Mouse (Mus musculus): ENCODE measurements at regions not wholly inside any gene's neighbourhood (a gene's known extent, or its start where the extent isn't known, plus 50 kb on each side); places are given as distances from the start of the nearest gene placed in this dataset.

DNA sequence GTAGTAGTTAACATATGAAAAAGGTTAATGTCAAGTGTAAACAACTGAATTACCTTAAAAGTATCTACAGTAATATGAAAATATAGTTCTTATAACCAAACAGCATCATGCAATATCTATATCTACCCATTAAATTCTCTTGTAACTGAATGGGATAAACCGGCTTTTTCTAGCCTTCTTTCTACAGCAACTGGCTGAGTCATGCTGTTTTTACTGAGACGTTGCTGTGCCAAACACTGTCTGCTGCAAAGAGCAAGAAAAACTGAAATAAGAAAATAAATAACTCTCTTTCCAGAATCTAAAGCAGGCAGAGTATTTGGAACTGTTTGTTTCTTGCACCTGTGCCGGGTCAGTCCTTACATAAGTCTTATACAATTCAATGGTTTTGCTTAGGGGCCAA lies 74.0 kb downstream of the Nxf2 start:
- DNase-seq = no peak

DNA sequence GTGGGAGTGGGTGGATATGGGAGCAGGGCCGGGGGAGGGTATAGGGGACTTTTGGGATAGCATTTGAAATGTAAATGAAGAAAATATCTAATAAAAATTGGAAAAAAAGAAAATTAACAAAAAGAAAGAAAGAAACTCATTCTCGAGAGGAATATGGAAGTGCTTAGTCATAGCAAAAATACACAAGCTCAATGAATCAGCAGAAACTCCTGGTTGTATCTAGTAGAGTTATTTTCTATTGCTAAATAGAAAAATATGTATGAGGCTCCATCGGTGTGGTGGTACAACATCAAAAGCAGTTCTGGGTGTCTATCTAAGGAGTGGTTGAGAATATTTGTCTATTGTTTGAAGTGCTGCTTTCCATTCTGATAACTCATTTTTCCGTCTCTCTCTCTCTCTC lies 74.9 kb downstream of the Nxf2 start:
- DNase-seq = no peak

DNA sequence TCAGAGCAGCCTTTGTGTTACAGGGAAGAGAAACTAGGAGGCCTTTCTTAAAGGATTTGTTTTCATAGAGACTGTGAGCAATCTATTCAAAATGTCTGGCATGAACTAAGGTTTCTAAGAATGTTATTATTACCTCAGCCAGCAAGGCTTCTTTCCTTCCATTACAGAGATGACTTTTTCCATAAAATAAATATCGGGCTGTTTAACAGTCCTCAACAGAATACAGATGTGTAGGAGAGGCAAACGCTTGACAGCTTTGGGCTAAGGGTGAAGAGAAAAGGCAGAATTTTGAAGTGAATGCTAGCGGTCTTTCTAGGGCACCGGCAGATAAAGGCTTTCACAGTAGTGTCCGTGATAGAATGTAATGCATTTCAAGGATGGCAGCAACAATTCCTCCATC lies 73.3 kb upstream of the Armcx2 start:
- no peak for DNase-seq

DNA sequence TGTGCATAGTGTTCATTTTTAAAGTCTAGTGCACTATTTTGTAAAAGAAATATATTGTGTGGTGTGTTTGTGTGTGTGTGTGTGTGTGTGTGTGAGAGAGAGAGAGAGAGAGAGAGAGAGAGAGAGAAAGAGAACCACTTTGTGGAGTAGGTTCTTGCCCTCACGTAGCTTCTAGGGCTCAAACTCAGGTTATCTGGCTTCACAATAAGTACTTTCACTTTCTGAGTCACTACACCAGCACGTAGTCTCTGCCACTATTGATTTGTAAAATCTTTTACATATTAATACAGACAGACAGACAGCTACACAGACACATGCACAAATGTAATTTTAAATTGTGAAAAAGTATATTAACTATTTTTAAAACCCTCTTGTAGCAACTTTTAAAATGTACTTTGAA lies 70.9 kb upstream of the Armcx2 start:
- no peak for DNase-seq

DNA sequence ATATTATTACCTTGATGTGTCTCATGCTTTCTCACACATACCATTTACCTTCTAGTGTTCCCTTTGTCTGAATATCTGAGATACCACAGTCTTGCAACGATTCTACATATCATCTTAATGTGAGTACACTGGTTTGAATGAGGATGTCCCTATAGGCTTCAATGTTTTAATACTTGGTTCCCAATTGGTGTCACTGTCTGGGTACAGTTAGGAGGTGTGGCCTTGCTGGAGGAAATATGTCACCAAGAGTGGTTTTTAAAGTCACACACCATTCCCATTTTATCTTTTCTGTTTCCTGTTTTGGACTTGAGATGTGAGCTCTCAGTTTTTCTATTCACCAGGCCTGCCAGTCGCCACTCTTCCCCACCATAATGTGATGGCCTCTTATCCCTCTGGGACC lies 69.8 kb upstream of the Armcx2 start:
- DNase-seq = no peak

DNA sequence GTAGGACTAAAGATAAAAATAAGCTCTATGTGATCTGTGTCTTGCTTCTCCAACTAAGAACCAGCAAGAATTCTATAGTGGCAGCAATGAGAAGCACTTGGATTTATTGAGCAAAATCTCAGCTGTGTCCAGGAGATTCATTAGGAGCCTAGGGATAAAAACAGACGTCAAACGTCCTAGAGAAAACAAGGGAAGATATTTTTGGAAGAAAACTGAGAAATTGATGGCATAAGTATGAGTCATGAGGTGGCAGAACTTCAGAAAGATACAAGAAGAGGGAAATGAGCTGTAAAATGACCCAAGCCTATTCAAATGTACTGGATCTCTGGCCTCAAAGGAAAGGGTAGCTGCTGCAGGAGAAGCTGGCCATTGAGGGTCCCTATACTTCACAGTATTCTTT lies 65.7 kb upstream of the Armcx2 start:
- no peak for DNase-seq

DNA sequence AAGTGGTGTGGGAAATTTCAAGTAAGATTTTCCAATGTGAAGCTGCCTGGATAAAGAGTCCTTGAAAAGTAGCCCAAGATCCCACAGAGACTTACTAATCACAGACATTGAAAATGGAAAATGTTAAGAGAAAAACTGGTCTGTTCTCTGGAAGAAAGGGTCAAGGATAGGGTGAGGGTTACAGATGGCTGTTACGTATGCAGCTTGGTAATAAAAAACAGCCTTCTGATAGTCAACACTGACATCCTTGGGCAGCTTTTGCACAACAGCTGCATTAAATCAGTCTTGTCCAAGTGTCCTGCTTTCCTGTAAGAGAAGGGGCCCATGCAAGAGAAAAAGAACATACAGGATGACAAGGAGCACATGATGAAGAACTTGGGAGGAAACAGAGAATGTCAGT lies 64.6 kb upstream of the Armcx2 start:
- peak; percentile 44 for DNase-seq

DNA sequence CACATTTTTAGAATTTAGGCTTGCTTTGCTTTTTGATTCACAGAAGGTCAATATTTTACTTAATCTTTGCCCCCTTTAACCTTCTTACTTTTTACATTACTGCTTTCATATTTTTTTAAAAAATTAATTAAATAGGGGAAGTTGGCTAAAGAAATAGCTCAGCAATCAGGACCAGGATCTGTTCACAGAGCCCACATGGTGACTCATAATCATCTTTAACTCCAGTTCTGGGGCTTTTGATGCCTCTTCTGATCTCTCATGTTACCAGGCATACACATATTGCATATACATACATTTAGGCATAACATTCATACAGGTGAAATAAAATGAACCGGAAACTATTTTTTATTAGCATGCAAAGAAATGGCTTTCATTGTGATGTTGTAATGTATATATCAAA lies 52.6 kb upstream of the Armcx2 start:
- DNase-seq = no peak
